Mouse (Mus musculus): ENCODE measurements around the gene Erbb2. TPM values are rescaled to one million over a fixed set of nuclear protein-coding genes. Genes with fewer than 3 reads are reported as not detected.
A peak's percentile ranks its signal among the peaks of the same experiment; 100 is the strongest.

Erbb2 gene
- polyA plus RNA-seq (2015; fragmentation: Nextera tagmentation; extraction: Ambion mirVana): 49.6 and 51.1 TPM in 2 replicates

GRCm38 (mm10) chr11:98412273-98412796, at the start of gene Erbb2:
Gene Erbb2 (plus strand): TSS chr11:98412470.
- Histone ChIP-seq H3K36me3 (peaks cover 10% of the 10 kb centered on the region; the same call in 1 of the 2 replicates), H3K4me2 (peak within 1 kb of the TSS; percentile 75), H3K4me3 (peak within 1 kb of the TSS; percentile 96), H3K27me3 (peaks cover 5% of the 10 kb centered on the region; the same call in 1 of the 2 replicates), H3K4me1 (peaks cover 53% of the 10 kb centered on the region), H3K9me3 (no peaks in the 10 kb centered on the region), H3K9ac (peak within 1 kb of the TSS; percentile 98), H3K27ac (peak within 1 kb of the TSS; percentile 99)
- WGBS: 0% methylated on average over 49 of the region's 49 CpGs
- ATAC-seq (ENCODE audit: insufficient number of reproducible peaks, insufficient read depth, low FRiP score, low TSS enrichment, low read depth): peak; percentile 86

DNA sequence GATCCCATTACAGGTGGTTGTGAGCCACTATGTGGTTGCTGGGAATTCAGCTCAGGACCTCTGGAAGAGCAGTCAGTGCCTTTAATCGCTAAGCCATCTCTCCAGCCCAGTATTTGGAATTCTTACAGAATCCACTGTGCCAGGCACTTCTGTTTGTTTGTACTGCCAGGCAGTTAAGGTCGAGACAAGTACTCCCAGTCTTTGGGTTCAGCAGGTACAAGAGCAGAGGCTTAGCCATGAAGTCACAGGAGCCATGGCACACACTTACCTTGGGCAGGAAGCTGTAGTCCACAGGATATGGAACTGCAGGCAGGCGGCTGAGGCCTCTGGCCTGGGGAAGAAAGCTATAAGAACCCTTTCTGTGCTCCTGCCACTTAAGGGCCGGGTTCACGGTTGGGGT, 48.5 kb upstream of the Erbb2 start:
- Histone ChIP-seq H3K27ac (no peak overlapping the region), H3K9ac (no peak overlapping the region), H3K27me3 (no peaks in the 10 kb centered on the region), H3K4me1 (peaks cover 34% of the 10 kb centered on the region), H3K36me3 (0 out of 2 replicates have a peak, but pooled peaks cover 6% of the 10 kb centered on the region), H3K9me3 (no peaks in the 10 kb centered on the region), H3K4me3 (no peak overlapping the region), H3K4me2 (no peak overlapping the region)
- no peak for ATAC-seq (ENCODE audit: insufficient number of reproducible peaks, insufficient read depth, low FRiP score, low TSS enrichment, low read depth)
- WGBS: 83% methylated on average over 5 of the region's 5 CpGs

DNA sequence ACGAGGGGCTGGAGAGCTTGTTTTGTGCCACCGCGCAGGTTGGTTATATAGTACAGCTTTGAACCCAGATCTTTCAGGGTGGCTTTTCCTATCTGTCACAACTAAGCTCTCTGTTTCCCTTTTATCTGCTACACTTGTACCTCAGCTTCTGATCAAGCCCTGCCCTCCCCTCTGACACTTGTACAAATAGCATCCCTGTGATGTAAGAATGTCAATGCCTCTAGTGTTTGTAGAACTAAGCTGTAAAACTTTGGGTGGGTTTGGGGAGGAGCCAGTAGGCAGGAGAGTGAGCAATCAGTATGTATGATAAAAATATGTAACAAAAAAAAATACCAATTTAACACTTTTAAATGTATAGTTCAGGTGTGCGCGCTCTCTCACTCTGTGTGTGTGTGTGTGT, 47.9 kb upstream of the Erbb2 start:
- 93% methylated on average over 5 of the region's 5 CpGs for WGBS

GRCm38 (mm10) chr11:98366290-98366689, 46.0 kb upstream of the Erbb2 start:
- Histone ChIP-seq H3K4me3 (no peak overlapping the region), H3K9ac (no peak overlapping the region), H3K4me1 (peaks cover 15% of the 10 kb centered on the region), H3K27ac (no peak overlapping the region), H3K9me3 (no peaks in the 10 kb centered on the region), H3K36me3 (0 out of 2 replicates have a peak, but pooled peaks cover 6% of the 10 kb centered on the region), H3K27me3 (no peaks in the 10 kb centered on the region), H3K4me2 (no peak overlapping the region)
- ATAC-seq (ENCODE audit: insufficient number of reproducible peaks, insufficient read depth, low FRiP score, low TSS enrichment, low read depth): no peak
- WGBS: 79% methylated on average over 10 of the region's 10 CpGs

More for the DNA sequence above, 47.9 kb upstream of the Erbb2 start:
- Histone ChIP-seq H3K4me1 (peaks cover 28% of the 10 kb centered on the region), H3K27me3 (no peaks in the 10 kb centered on the region), H3K4me3 (no peak overlapping the region), H3K9me3 (no peaks in the 10 kb centered on the region), H3K27ac (no peak overlapping the region), H3K9ac (no peak overlapping the region), H3K4me2 (no peak overlapping the region), H3K36me3 (0 out of 2 replicates have a peak, but pooled peaks cover 6% of the 10 kb centered on the region)
- ATAC-seq (ENCODE audit: insufficient number of reproducible peaks, insufficient read depth, low FRiP score, low TSS enrichment, low read depth): no peak

- H3K27me3 ChIP-seq: no peaks in the 10 kb centered on the region
- H3K4me2 ChIP-seq: no peak overlapping the region
- H3K27ac ChIP-seq: no peak overlapping the region
- H3K36me3 ChIP-seq: 0 out of 2 replicates have a peak, but pooled peaks cover 6% of the 10 kb centered on the region
- no peak for ATAC-seq (ENCODE audit: insufficient number of reproducible peaks, insufficient read depth, low FRiP score, low TSS enrichment, low read depth)
- no peak overlapping the region for H3K4me3 ChIP-seq
- H3K9ac ChIP-seq: no peak overlapping the region
- WGBS: 85% methylated on average over 10 of the region's 10 CpGs
- peaks cover 16% of the 10 kb centered on the region for H3K4me1 ChIP-seq
- H3K9me3 ChIP-seq: no peaks in the 10 kb centered on the region
These were observed 45.0 kb upstream of the Erbb2 start for GRCm38 (mm10) chr11:98367171-98367862.

- Histone ChIP-seq H3K27me3 (no peaks in the 10 kb centered on the region), H3K4me2 (no peak overlapping the region), H3K9ac (no peak overlapping the region), H3K4me1 (peaks cover 14% of the 10 kb centered on the region), H3K4me3 (no peak overlapping the region), H3K36me3 (0 out of 2 replicates have a peak, but pooled peaks cover 7% of the 10 kb centered on the region), H3K27ac (no peak overlapping the region), H3K9me3 (no peaks in the 10 kb centered on the region)
- no peak for ATAC-seq (ENCODE audit: insufficient number of reproducible peaks, insufficient read depth, low FRiP score, low TSS enrichment, low read depth)
- WGBS: 86% methylated on average over 7 of the region's 7 CpGs
These were observed 44.4 kb upstream of the Erbb2 start for GRCm38 (mm10) chr11:98367863-98368186.

DNA sequence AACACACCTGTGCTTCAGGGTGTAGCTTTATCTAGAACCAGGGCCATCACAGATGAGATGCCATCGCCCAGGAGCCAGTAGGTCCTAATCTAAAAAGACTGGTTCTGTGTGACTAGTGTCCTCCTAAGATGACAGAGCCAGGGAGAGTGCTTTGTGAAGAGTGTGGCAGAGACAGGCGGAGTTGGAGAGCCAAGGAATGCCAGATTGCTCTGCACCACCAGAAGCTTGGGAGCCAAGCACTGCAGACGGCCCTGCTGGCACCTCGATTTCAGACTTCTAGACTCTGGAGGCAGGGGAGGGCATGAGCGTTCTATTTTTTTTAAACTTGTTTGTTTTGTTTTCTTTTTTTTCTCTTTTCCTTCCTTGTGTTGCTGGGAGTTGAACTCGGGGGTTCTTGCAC, 42.9 kb upstream of the Erbb2 start:
- Histone ChIP-seq H3K4me3 (no peak overlapping the region), H3K27ac (no peak overlapping the region), H3K4me2 (no peak overlapping the region), H3K9me3 (no peaks in the 10 kb centered on the region), H3K27me3 (no peaks in the 10 kb centered on the region), H3K4me1 (peaks cover 14% of the 10 kb centered on the region), H3K9ac (no peak overlapping the region), H3K36me3 (peaks cover 19% of the 10 kb centered on the region)
- ATAC-seq (ENCODE audit: insufficient number of reproducible peaks, insufficient read depth, low FRiP score, low TSS enrichment, low read depth): no peak
- WGBS: 77% methylated on average over 6 of the region's 6 CpGs

DNA sequence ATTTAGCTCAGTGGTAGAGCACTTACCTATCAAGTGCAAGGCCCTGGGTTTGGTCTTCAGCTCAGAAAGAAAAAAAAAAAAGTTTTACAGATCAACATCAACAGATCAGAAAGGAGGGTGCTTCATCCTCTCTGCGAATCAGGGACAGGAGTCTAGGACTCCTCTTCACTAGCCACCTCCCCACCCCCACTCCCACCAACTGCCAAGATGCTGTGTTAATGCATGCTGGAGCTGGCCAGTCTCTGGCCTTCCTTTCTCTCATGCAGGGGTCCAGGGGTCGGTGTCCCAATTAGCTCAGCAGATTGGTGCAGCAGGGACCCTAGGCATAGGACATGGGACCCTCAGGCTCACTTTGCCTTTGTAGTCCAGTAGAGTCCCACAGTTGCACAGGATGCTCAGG, 41.7 kb upstream of the Erbb2 start:
- no peak overlapping the region for H3K27ac ChIP-seq
- no peaks in the 10 kb centered on the region for H3K27me3 ChIP-seq
- H3K36me3 ChIP-seq: peaks cover 31% of the 10 kb centered on the region
- H3K4me3 ChIP-seq: no peak overlapping the region
- no peak overlapping the region for H3K9ac ChIP-seq
- WGBS: 72% methylated on average over 2 of the region's 2 CpGs
- H3K4me1 ChIP-seq: peaks cover 14% of the 10 kb centered on the region
- ATAC-seq (ENCODE audit: insufficient number of reproducible peaks, insufficient read depth, low FRiP score, low TSS enrichment, low read depth): 0 out of 2 replicates have a peak, but pooled peaks have one; percentile 18
- no peak overlapping the region for H3K4me2 ChIP-seq
- H3K9me3 ChIP-seq: no peaks in the 10 kb centered on the region

DNA sequence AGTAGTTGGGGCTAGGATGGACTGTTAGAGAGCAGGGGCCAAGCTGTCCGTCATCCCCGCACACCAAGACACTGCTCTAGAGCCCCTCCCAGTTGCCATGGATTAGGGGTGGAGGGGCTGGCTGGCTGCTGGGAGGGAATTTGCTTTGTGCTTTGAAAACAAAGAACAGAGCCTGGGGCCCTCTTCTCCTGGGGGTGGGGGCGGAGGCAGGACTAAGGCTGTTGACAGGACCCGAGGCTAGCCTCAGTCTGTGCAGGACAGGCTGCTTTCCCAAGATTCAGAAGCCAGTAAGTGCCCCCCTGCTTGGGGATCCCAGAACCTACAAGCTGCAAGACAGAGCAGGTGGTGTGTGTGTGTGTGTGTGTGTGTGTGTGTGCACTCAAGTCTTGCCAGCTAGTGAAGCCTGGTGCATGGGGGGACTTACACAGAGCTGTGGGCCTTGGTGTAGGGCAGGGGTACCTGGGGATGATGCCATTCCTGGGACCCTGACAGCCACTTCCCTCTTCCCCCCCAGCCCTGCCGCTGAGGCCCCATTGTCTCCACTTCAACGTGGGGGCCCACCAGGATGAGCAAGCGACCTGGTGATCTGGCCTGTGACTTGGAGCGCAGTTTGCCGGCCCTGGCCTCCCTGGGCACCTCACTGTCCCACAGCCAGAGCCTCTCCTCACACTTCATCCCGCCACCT, 40.6 kb upstream of the Erbb2 start:
- WGBS: 34% methylated on average over 10 of the region's 10 CpGs
- no peak overlapping the region for H3K4me3 ChIP-seq
- no peak for ATAC-seq (ENCODE audit: insufficient number of reproducible peaks, insufficient read depth, low FRiP score, low TSS enrichment, low read depth)
- no peaks in the 10 kb centered on the region for H3K9me3 ChIP-seq
- H3K27ac ChIP-seq: no peak overlapping the region
- H3K4me1 ChIP-seq: peaks cover 14% of the 10 kb centered on the region
- H3K4me2 ChIP-seq: 0 out of 2 replicates have a peak overlapping the region, but pooled peaks have one; percentile 5
- no peaks in the 10 kb centered on the region for H3K27me3 ChIP-seq
- peak overlapping the region; percentile 21; the same call in 1 of the 2 replicates for H3K9ac ChIP-seq
- peaks cover 37% of the 10 kb centered on the region for H3K36me3 ChIP-seq

DNA sequence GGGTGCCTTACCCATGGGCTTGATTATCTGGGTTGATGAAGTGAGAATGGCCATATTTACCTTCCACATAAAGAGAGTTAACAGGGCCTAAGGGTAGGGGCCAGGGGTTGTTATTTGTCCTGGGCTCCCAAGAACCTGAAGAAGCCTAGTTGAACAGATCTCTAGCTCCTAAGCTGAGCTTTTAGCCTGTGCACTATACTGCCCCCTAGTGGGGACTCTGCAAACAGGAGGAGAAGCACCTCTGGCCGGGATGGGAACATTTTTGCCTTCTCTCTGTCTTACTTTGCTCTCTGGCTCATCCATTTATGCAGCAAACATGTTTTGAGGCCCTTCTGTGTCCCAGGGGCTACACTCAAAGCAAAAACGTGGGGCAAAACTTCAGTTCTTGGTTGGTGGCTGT, 39.9 kb upstream of the Erbb2 start:
- Histone ChIP-seq H3K27me3 (no peaks in the 10 kb centered on the region), H3K4me2 (no peak overlapping the region), H3K9me3 (no peaks in the 10 kb centered on the region), H3K9ac (0 out of 2 replicates have a peak overlapping the region, but pooled peaks have one; percentile 21), H3K4me3 (no peak overlapping the region), H3K27ac (no peak overlapping the region), H3K36me3 (peaks cover 43% of the 10 kb centered on the region), H3K4me1 (peaks cover 14% of the 10 kb centered on the region)
- no peak for ATAC-seq (ENCODE audit: insufficient number of reproducible peaks, insufficient read depth, low FRiP score, low TSS enrichment, low read depth)
- 7% methylated on average over 2 of the region's 2 CpGs for WGBS

DNA sequence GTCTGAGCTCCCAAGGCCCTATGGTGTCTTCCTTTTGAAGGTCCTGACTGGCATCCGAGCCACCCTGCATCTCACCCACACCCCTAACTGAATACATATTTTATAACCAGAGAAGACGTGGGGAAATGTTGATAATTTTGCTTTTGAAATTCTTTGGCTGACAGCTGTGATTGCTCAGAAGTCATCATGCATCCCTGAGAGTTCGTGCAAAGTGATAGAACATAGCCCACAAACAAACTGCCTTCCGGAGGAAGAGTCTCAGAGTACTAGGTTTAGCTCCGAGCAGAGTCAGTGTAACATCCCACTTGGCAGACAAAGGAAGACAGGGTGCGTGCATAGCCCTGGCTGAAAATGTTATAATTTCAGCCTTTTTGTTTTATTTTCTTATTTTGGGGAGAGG, 39.0 kb upstream of the Erbb2 start:
- no peak overlapping the region for H3K4me3 ChIP-seq
- WGBS: 87% methylated on average over 6 of the region's 6 CpGs
- H3K27me3 ChIP-seq: no peaks in the 10 kb centered on the region
- peaks cover 52% of the 10 kb centered on the region for H3K36me3 ChIP-seq
- H3K4me2 ChIP-seq: no peak overlapping the region
- no peak overlapping the region for H3K27ac ChIP-seq
- H3K9me3 ChIP-seq: no peaks in the 10 kb centered on the region
- no peak for ATAC-seq (ENCODE audit: insufficient number of reproducible peaks, insufficient read depth, low FRiP score, low TSS enrichment, low read depth)
- H3K9ac ChIP-seq: no peak overlapping the region
- peaks cover 14% of the 10 kb centered on the region for H3K4me1 ChIP-seq
